Mouse (Mus musculus) cerebellum, adult 11-12 months (tissue): ENCODE data around the gene Rcor1.

ENCODE experiments used
- DNase-seq: peaks from one replicate; pipeline ENCODE4 v3.0.0; 2022

Rcor1 gene

DNA sequence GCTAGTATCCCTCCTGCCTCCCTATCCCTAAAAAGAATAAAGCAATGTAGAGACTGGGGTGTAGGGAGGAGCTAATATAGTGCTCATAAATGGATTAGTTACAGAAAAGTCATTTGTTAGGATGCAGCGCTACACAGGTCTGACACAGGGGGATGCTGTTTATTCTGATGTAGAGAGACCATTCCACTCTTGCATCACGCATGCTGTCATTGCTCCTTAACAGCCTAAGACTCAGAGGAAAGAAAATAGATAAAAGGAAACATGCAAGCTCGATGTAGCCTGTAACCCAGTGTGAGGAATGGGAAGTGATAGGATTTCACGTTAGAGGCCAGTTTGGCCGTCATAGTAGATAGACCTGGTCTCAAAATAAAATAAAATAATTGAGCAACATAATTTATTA lies 31.9 kb downstream of the Rcor1 start:
- no peak for DNase-seq

GRCm38 (mm10) chr12:111071477-111072152 lies 32.5 kb downstream of the Rcor1 start:
- no peak for DNase-seq

DNA sequence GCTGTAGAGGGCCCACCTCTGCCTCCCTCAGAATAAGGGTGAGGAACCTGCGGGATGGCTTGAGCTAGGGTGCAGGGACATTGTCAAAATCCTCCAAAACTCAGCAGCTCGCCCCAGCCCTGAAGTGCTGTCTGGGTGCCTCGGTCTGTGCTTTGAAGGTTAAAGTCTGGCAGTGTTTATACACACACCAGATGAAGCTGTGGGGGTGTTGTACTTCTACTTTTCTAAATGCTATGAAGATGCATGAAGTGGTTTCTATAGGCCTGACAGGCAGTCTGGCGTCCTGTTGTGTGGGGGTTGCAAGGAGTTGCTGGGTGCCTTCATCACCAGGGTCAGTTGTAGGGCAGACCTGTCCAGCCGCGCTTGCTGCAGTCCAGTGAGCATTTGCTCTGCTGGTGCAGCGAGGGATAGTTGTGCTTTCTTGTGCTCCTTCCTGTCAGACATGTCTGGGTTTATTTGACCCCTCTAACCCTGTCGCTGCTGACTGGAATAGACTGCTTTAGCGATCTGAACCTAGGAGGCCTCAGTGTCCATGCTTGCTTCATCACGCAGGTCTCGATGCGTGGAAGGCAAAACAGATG lies 37.3 kb downstream of the Rcor1 start:
- DNase-seq = no peak

- DNase-seq = no peak
These were observed 46.4 kb downstream of the Rcor1 start for GRCm38 (mm10) chr12:111085579-111085978.

DNA sequence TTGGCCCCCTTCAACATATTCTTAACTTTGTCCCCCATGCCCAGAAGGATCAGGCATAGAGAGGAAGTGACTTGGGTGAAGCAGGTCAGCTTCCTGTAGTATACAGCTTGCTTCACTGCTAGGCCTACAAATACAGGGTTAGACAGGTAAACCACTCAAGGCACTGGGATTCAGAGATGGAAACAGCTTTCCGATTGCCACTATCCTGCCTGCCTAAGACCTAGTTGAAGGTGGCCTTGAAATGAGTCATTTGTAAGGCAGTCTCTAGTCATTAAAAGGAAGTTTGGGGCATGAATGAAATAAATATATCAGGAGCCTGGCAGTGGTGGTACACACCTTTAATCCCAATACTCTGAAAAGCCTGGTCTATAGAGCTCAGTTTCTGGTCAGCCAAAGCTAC lies 47.9 kb downstream of the Rcor1 start:
- DNase-seq = no peak

DNA sequence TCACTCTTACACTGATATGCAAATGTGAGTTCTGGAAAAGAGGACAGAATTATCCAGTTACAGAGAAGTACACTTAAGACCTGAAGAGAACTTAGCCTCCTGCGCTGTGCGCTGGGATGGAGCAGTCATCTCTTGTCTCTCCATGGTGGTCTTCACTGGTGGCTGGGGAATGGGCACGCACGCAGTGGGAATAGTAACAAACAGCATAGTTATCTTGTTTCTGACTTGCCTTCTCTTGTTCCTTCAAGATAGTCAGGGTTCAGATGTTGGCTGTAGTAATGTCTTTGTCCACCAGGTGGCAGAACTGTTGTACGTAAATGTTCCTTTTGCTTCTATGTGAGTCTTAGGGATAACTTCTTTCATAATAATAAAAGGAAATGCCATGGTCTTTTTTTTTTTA lies 49.0 kb downstream of the Rcor1 start:
- peak; percentile 44 for DNase-seq

DNA sequence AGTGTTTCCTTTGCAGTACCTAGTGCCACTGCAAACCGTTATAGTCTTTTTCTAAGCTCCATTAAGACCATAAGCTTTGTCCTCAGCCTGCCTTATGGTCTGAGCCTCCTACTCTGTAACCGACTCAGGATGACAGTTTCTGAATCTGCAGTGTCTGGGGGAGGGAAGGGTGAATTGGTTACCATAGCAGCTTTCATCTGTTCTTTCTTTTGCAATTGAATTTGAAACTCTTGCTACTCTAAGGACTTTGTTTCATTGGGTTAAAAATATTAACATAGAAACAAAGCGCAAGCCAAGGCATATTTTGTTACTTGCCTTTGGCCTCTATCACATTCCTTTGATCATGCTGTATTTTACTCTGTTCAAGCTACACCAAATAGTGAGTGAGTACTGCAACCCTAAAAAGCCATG lies 49.6 kb downstream of the Rcor1 start:
- DNase-seq = no peak

GRCm38 (mm10) chr12:111089145-111089544 lies 50.0 kb downstream of the Rcor1 start:
- no peak for DNase-seq

DNA sequence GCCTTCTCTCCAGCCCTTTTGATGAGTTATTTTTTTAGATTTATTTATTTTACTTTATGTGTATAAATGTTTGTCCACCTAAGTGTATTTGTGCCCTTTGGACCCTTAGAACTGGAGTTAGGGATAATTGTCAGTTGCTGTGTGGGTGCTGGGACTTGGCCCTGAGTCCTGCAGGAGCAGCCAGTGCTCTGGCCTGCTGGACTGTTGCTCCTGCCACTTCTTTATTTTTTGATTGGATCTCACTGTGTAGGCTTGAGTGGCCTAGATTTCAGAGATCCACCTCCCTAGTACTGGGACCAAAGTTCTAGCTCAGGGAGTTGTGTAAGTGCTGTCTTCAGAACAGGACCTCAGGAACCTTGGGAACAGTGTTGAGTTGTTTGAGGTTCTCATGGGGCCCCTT lies 51.6 kb downstream of the Rcor1 start:
- no peak for DNase-seq

DNA sequence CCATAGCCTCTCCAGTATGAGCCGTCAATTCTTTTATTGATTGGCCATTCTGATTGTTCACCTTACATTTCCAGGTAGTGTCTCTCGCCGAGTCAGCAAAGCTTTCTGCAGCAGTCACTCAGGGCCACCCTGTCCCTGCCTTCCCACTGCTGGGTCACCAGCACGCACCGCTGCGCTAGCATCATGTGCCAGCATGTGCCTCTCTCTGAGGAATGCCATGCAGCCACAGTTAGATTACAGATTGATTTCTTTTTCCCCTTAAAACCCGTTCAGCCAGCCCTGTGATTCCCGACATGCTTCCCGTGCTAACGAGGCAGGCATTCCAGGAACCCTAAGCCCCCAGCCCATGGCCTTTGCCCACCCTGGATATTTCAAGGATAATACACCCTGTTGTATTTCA lies 52.8 kb downstream of the Rcor1 start:
- DNase-seq = no peak

DNA sequence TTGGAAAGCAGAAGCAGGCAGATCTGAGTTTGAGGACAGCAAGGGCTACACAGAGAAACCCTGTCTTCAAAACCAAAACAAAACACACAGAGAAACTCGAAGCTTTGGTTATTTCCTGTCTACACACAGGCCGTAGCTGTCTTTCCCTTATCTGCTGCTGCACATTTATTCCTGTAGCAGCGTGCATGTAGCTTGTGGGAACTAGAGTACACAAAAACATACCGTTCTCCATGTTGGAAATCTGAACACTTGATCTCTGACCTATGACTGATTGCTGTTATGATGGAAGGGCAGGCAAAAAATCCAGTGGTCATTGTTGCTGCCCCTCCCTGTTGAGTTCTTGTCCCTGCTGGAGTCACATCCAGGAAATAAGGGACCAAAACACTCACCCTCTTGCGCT lies 54.9 kb downstream of the Rcor1 start:
- DNase-seq = no peak

GRCm38 (mm10) chr12:111095086-111095485 lies 55.9 kb downstream of the Rcor1 start:
- DNase-seq = no peak

DNA sequence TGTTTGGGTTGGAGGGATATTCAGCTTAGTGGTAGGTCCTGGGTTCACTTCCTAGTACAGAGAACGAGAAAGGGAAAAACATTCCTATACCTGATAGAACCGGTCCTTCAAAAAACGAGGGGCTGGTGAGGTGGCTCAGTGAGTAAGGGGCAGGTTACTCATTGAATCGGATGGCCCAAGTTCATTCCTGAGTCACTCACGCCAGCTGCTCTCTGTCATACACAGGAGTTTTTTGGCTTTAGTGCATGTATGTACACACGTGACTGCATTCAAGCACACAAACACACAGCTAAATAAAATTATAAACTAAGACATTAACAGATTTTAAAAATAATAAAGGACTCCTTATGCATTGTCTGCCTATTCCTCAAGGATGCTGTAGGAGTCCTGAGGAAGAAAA lies 57.1 kb downstream of the Rcor1 start:
- no peak for DNase-seq

GRCm38 (mm10) chr12:111097036-111097435 lies 57.9 kb downstream of the Rcor1 start:
- DNase-seq = no peak

DNA sequence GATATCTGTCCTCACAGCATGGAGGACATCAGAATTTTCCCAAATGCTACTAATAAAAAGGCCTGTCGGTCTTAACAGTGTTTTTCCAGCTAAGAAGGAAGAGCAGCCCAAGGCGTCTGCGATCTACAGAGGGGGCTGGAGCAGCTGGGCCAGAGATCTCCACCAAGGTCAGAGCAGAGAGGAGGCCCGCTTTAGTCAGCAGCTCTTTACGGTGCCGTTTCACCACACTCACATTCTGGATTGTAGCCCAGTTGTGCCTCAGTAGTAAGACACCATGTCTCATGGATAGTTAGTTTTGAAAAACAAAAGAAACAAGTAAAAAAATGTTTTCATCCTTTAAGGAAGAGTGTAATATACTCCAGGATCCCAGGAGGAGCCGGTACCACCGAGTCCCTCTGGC lies 72.0 kb downstream of the Rcor1 start:
- no peak for DNase-seq

DNA sequence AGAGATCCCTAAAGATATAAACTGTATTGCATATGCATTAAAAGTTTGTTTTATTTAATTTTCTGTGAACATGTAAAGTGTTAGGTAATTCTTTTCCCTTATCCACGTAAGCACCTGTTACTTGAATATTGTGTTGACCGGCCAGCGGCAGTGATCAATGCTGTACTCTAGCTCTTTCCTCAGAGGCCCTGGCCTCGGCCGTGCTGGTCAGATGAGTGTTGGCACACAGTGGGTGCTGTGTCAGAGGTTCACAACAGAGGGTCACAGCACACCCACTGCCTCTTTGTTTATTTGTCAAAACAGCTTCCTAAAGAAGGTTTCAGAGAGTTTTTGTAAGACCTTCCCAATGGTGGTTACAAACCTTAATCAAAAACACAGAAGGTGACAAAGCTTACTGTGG lies 75.4 kb downstream of the Rcor1 start:
- no peak for DNase-seq

DNA sequence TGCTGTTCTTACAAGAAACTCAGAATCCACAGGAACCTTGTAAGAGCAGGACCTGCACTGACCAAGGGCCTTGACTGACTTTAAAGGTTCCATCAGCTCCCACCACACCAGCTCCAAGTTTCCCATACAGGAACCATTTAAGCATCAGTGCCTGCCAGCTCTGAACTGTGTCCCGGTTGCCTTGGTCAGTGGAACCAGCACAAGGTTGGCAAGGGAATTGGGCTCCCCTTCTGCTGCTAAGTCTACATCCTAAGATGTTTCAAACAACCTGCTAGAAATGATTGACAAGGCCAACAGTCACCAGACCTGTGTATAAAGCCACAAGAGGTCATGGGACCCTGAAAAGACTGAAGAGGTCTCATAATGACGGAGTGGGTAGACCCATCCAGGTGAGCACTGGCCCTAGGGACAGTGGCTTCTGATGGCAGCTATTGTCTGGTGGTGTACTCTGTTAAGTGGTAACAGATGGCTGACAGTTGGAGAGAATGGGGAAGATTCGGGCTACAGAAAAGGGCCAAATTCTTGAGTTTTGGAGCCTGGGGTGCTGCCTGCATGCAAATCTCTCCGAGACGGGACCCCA lies 80.4 kb downstream of the Rcor1 start:
- peak; percentile 49 for DNase-seq

GRCm38 (mm10) chr12:111120976-111121645 lies 82.0 kb downstream of the Rcor1 start:
- DNase-seq = peak; percentile 66

- DNase-seq = no peak
These were observed 83.2 kb downstream of the Rcor1 start for GRCm38 (mm10) chr12:111122332-111122852.

GRCm38 (mm10) chr12:111124601-111125260 lies 85.6 kb downstream of the Rcor1 start:
- DNase-seq = no peak

DNA sequence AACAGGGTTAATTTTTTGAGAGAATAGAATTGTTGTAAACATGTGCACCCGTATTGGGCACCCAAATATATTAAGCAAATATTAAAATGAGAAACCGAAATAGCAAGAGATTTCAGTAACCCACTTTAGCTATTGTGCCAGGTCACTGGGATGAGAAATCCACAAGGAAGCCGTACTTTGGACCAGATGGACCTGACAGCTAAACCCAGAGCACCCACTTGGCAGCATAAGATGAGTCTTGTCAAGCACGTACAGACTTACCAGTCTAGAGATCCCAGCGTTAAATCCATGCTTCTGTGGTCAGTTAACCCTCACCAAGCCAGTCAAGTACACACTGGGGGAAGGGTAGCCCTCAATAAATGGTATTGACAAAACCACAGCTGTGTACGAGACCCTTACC lies 86.5 kb downstream of the Rcor1 start:
- no peak for DNase-seq

DNA sequence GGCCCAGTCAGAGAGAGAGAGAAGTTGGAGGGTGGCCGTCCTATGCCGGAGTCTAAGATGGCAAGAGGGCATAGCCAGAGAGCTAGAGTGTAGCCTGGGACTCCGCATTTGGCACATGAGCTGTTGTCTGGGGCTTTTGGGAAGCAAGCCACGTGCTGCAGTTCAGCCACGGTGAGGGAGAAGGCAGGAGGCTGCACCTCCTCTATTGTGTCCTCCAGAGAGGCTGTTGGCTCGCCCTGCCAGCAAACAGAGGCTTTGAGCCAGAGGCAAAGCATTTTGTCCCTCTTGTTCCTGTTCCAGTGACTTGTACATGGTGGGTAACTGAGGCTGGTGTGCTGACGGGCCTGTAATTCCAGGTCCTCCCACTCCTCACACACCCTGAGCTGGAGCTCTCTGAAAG lies 95.0 kb downstream of the Rcor1 start:
- DNase-seq = peak; percentile 61
